Mouse (Mus musculus): ENCODE results near the gene Ing5. TPM values are rescaled to one million over a fixed set of nuclear protein-coding genes. Genes with fewer than 3 reads are reported as not detected.
A peak's percentile ranks its signal among the peaks of the same experiment; 100 is the strongest.

Ing5 gene
- polyA plus RNA-seq (2012; fragmentation: generic; extraction: Trizol), result 6.1 TPM
- long read RNA-seq, experiment 1, full-length matches to known transcripts, result 5 of 15 reads
- long read RNA-seq, experiment 1, partial matches to known transcripts, result 1 of 15 reads
- long read RNA-seq, experiment 1, other reads (novel, unspliced or antisense), result 9 of 15 reads
- long read RNA-seq, experiment 2, full-length matches to known transcripts, result 124 of 142 reads
- long read RNA-seq, experiment 2, partial matches to known transcripts, result 1 of 142 reads
- long read RNA-seq, experiment 2, other reads (novel, unspliced or antisense), result 17 of 142 reads

GRCm38 (mm10) chr1:93803556-93804507 is at the start of gene Ing5:
Gene Ing5, plus strand, starts transcription at chr1:93803965.
- Histone ChIP-seq H3ac (ENCODE audit: control insufficient read depth, insufficient read length, low read depth) (peak within 1 kb of the TSS; percentile 79), H3K79me2 (ENCODE audit: control insufficient read depth, insufficient read depth) (peaks cover 57% of the 10 kb centered on the region), H3K36me3 (ENCODE audit: control insufficient read depth, insufficient read depth) (peaks cover 46% of the 10 kb centered on the region), H3K79me3 (ENCODE audit: low read depth) (peaks cover 34% of the 10 kb centered on the region), H3K4me3 (ENCODE audit: insufficient read depth, poor library complexity, severe bottlenecking) (peak within 1 kb of the TSS; percentile 46), H3K27me3 (ENCODE audit: control insufficient read depth, insufficient read depth, insufficient read length) (no peaks in the 10 kb centered on the region)
- TF ChIP-seq CEBPB (IDR thresholded peaks at IDR 0.05; ENCODE audit: low read depth) (no peak), CTCF (IDR thresholded peaks at IDR 0.05; ENCODE audit: control insufficient read depth, insufficient read depth, insufficient read length) (peak; percentile 98), MAX (IDR thresholded peaks at IDR 0.05) (peak; percentile 83)

- TF ChIP-seq MAX (IDR thresholded peaks at IDR 0.05) (peak; percentile 74), USF1 (IDR thresholded peaks at IDR 0.05; ENCODE audit: low read depth) (no peak)
- Histone ChIP-seq H3ac (ENCODE audit: control insufficient read depth, insufficient read length, low read depth) (peak within 1 kb of the TSS; percentile 76), H3K79me3 (ENCODE audit: low read depth) (peaks cover 57% of the 10 kb centered on the region), H3K27me3 (ENCODE audit: control insufficient read depth, insufficient read depth, insufficient read length) (no peaks in the 10 kb centered on the region), H3K36me3 (ENCODE audit: control insufficient read depth, insufficient read depth) (peaks cover 5% of the 10 kb centered on the region), H3K79me2 (ENCODE audit: control insufficient read depth, insufficient read depth) (peaks cover 93% of the 10 kb centered on the region), H3K4me3 (ENCODE audit: insufficient read depth, poor library complexity, severe bottlenecking) (peak within 1 kb of the TSS; percentile 83)
Observed at GRCm38 (mm10) chr1:93754573-93755290, 49.0 kb upstream of the Ing5 start, which contains the start of gene Thap4. Gene Thap4, minus strand, starts transcription at chr1:93754864.

- Histone ChIP-seq H3K4me3 (ENCODE audit: insufficient read depth, poor library complexity, severe bottlenecking) (peak overlapping the region; percentile 83), H3ac (ENCODE audit: control insufficient read depth, insufficient read length, low read depth) (peak overlapping the region; percentile 76), H3K79me2 (ENCODE audit: control insufficient read depth, insufficient read depth) (peaks cover 97% of the 10 kb centered on the region), H3K36me3 (ENCODE audit: control insufficient read depth, insufficient read depth) (peaks cover 2% of the 10 kb centered on the region), H3K27me3 (ENCODE audit: control insufficient read depth, insufficient read depth, insufficient read length) (no peaks in the 10 kb centered on the region), H3K79me3 (ENCODE audit: low read depth) (peaks cover 59% of the 10 kb centered on the region)
- no peak for TF ChIP-seq USF1 (IDR thresholded peaks at IDR 0.05; ENCODE audit: low read depth)
- TF ChIP-seq MYOD1 (IDR thresholded peaks at IDR 0.05; ENCODE audit: control insufficient read depth, insufficient read length, low read depth), result no peak
- no peak for TF ChIP-seq MYOG (IDR thresholded peaks at IDR 0.05; ENCODE audit: control insufficient read depth, extremely low read depth, insufficient read length)
- no peak for TF ChIP-seq CTCF (IDR thresholded peaks at IDR 0.05; ENCODE audit: control insufficient read depth, insufficient read depth, insufficient read length)
- no peak for TF ChIP-seq MAX (IDR thresholded peaks at IDR 0.05)
- no peak for TF ChIP-seq FOSL1 (IDR thresholded peaks at IDR 0.05; ENCODE audit: insufficient read depth, low read length, poor library complexity, severe bottlenecking)
- TF ChIP-seq CEBPB (IDR thresholded peaks at IDR 0.05; ENCODE audit: low read depth), result no peak
Observed at GRCm38 (mm10) chr1:93755291-93755610, 48.5 kb upstream of the Ing5 start.

GRCm38 (mm10) chr1:93755618-93756017 is 48.1 kb upstream of the Ing5 start:
- TF ChIP-seq MYOD1 (IDR thresholded peaks at IDR 0.05; ENCODE audit: control insufficient read depth, insufficient read length, low read depth) (no peak), CTCF (IDR thresholded peaks at IDR 0.05; ENCODE audit: control insufficient read depth, insufficient read depth, insufficient read length) (no peak), MYOG (IDR thresholded peaks at IDR 0.05; ENCODE audit: control insufficient read depth, extremely low read depth, insufficient read length) (no peak), FOSL1 (IDR thresholded peaks at IDR 0.05; ENCODE audit: insufficient read depth, low read length, poor library complexity, severe bottlenecking) (no peak), USF1 (IDR thresholded peaks at IDR 0.05; ENCODE audit: low read depth) (no peak), MAX (IDR thresholded peaks at IDR 0.05) (no peak), CEBPB (IDR thresholded peaks at IDR 0.05; ENCODE audit: low read depth) (no peak)
- no peaks in the 10 kb centered on the region for H3K27me3 ChIP-seq (ENCODE audit: control insufficient read depth, insufficient read depth, insufficient read length)
- no peaks in the 10 kb centered on the region for H3K36me3 ChIP-seq (ENCODE audit: control insufficient read depth, insufficient read depth)
- H3K79me3 ChIP-seq (ENCODE audit: low read depth), result peaks cover 62% of the 10 kb centered on the region
- peak overlapping the region; percentile 83 for H3K4me3 ChIP-seq (ENCODE audit: insufficient read depth, poor library complexity, severe bottlenecking)
- no peak overlapping the region for H3ac ChIP-seq (ENCODE audit: control insufficient read depth, insufficient read length, low read depth)
- peaks cover 97% of the 10 kb centered on the region for H3K79me2 ChIP-seq (ENCODE audit: control insufficient read depth, insufficient read depth)

GRCm38 (mm10) chr1:93756154-93756553 is 47.6 kb upstream of the Ing5 start:
- Histone ChIP-seq H3K79me2 (ENCODE audit: control insufficient read depth, insufficient read depth) (peaks cover 97% of the 10 kb centered on the region), H3ac (ENCODE audit: control insufficient read depth, insufficient read length, low read depth) (no peak overlapping the region), H3K27me3 (ENCODE audit: control insufficient read depth, insufficient read depth, insufficient read length) (no peaks in the 10 kb centered on the region), H3K79me3 (ENCODE audit: low read depth) (peaks cover 62% of the 10 kb centered on the region), H3K4me3 (ENCODE audit: insufficient read depth, poor library complexity, severe bottlenecking) (no peak overlapping the region), H3K36me3 (ENCODE audit: control insufficient read depth, insufficient read depth) (no peaks in the 10 kb centered on the region)
- TF ChIP-seq MAX (IDR thresholded peaks at IDR 0.05) (no peak), CEBPB (IDR thresholded peaks at IDR 0.05; ENCODE audit: low read depth) (no peak), CTCF (IDR thresholded peaks at IDR 0.05; ENCODE audit: control insufficient read depth, insufficient read depth, insufficient read length) (no peak), MYOG (IDR thresholded peaks at IDR 0.05; ENCODE audit: control insufficient read depth, extremely low read depth, insufficient read length) (no peak), FOSL1 (IDR thresholded peaks at IDR 0.05; ENCODE audit: insufficient read depth, low read length, poor library complexity, severe bottlenecking) (no peak), USF1 (IDR thresholded peaks at IDR 0.05; ENCODE audit: low read depth) (no peak), MYOD1 (IDR thresholded peaks at IDR 0.05; ENCODE audit: control insufficient read depth, insufficient read length, low read depth) (no peak)
